Mouse (Mus musculus) spleen, embryonic (tissue): Measurements from ENCODE around the gene Fndc7.

Source experiments
- CTCF ChIA-PET: fragments of 350-600 bp; sonication (Branson Sonifier 250); formaldehyde crosslinking; loops from one replicate; lab custom pipeline; 2022; lab: Charles Lee

The Fndc7 gene

GRCm38 (mm10) chr3:108805622-108806021 lies 84.2 kb downstream of the Fndc7 start:
- CTCF ChIA-PET = no interaction called here
